Mouse (Mus musculus) v-Abl transformed pro-B cells (cell line): ENCODE results near the gene Ppp4r3b.

Source experiments
- in situ Hi-C, 2 experiments: fragments of 400-800 bp; cut with MboI; formaldehyde crosslinking; loops; one replicate each; pipeline ENCODE4 v1.15.1; 2025; ENCODE audit not compliant: unreplicated experiment in 2 of 2

Gene Ppp4r3b

GRCm38 (mm10) chr11:29172563-29173124, at the start of gene Ppp4r3b:
TSS of gene Ppp4r3b (plus strand) at chr11:29172890.
- in situ Hi-C loops: no loop called here

GRCm38 (mm10) chr11:29129862-29130384, 42.8 kb upstream of the Ppp4r3b start:
- in situ Hi-C loops: no loop called here

- in situ Hi-C loops: no loop called here
These were observed 42.0 kb upstream of the Ppp4r3b start, which contains the start of gene Pnpt1 for GRCm38 (mm10) chr11:29130385-29131355. TSS of gene Pnpt1 (plus strand) at chr11:29130744.

GRCm38 (mm10) chr11:29140671-29141070, 32.0 kb upstream of the Ppp4r3b start:
- in situ Hi-C loops: no loop called here

GRCm38 (mm10) chr11:29148901-29149300, 23.8 kb upstream of the Ppp4r3b start:
- in situ Hi-C loops: no loop called here

GRCm38 (mm10) chr11:29163569-29163968, 9.1 kb upstream of the Ppp4r3b start:
- in situ Hi-C loops: no loop called here

- in situ Hi-C loops: no loop called here
These were observed 715 bp upstream of the Ppp4r3b start for GRCm38 (mm10) chr11:29171959-29172391.

GRCm38 (mm10) chr11:29173125-29173631, 488 bp downstream of the Ppp4r3b start:
- in situ Hi-C loops: no loop called here

- in situ Hi-C loops: no loop called here
These were observed 1.2 kb downstream of the Ppp4r3b start for GRCm38 (mm10) chr11:29173706-29174436.

- in situ Hi-C loops: no loop called here
These were observed 6.6 kb downstream of the Ppp4r3b start for GRCm38 (mm10) chr11:29179319-29179718.

GRCm38 (mm10) chr11:29180657-29181056, 8.0 kb downstream of the Ppp4r3b start:
- in situ Hi-C loops: no loop called here

GRCm38 (mm10) chr11:29181751-29182150, 9.1 kb downstream of the Ppp4r3b start:
- in situ Hi-C loops: no loop called here

- in situ Hi-C loops: loop anchor here in 1 of 2 experiments (5.0 kb wide), 1 partner anchor 33 kb away; no protein-coding TSS in a partner anchor
These were observed 16.3 kb downstream of the Ppp4r3b start for GRCm38 (mm10) chr11:29188981-29189380.

- in situ Hi-C loops: loop anchor here (10.0 to 25.0 kb wide), 3 partner anchors 909 to 1634 kb away; no protein-coding TSS in a partner anchor
These were observed 31.0 kb downstream of the Ppp4r3b start for GRCm38 (mm10) chr11:29203653-29204052.

- in situ Hi-C loops: loop anchor here (10.0 to 25.0 kb wide), 3 partner anchors 903 to 1628 kb away; no protein-coding TSS in a partner anchor
These were observed 37.1 kb downstream of the Ppp4r3b start for GRCm38 (mm10) chr11:29209774-29210173.

GRCm38 (mm10) chr11:29216196-29216595, 43.5 kb downstream of the Ppp4r3b start:
- in situ Hi-C loops: loop anchor here (25.0 kb wide), 2 partner anchors 896 to 1621 kb away; no protein-coding TSS in a partner anchor

- in situ Hi-C loops: loop anchor here (25.0 kb wide), 2 partner anchors 893 to 1618 kb away; no protein-coding TSS in a partner anchor
These were observed 46.4 kb downstream of the Ppp4r3b start for GRCm38 (mm10) chr11:29219055-29219454.

- in situ Hi-C loops: loop anchor here (5.0 to 25.0 kb wide), 3 partner anchors 35 to 1615 kb away; no protein-coding TSS in a partner anchor
These were observed 49.6 kb downstream of the Ppp4r3b start for GRCm38 (mm10) chr11:29222310-29222709.

- in situ Hi-C loops: loop anchor here (5.0 to 25.0 kb wide), 3 partner anchors 37 to 1613 kb away; no protein-coding TSS in a partner anchor
These were observed 52.1 kb downstream of the Ppp4r3b start for GRCm38 (mm10) chr11:29224754-29225153.

GRCm38 (mm10) chr11:29228957-29229356, 56.3 kb downstream of the Ppp4r3b start:
- in situ Hi-C loops: no loop called here
